Mouse (Mus musculus) CH12.LX (cell line): Measurements from ENCODE around the gene Mbtps1.

ENCODE experiments used
- CTCF ChIP-seq, 2 experiments: IDR thresholded peaks in 1 of 2; conservative IDR thresholded peaks in 1 of 2; 2 replicates each; pipeline ENCODE4 v1.5.1; 2011 to 2012; ENCODE audit warnings: low read depth in 2 of 2, low read length in 2 of 2, improper control_type of control experiment in 1 of 2, inconsistent platforms in 1 of 2, mild to moderate bottlenecking in 1 of 2, moderate library complexity in 1 of 2
- KAT2A ChIP-seq: IDR thresholded peaks from 2 replicates; pipeline ENCODE4 v1.6.1; 2012; ENCODE audit warnings: low read length, improper control_type of control experiment, inconsistent platforms; ENCODE audit not compliant: insufficient replicate concordance
- MAFK ChIP-seq: IDR thresholded peaks from 2 replicates; pipeline ENCODE4 v1.6.1; 2011; ENCODE audit warnings: low read length, improper control_type of control experiment; ENCODE audit not compliant: insufficient replicate concordance
- POLR2A ChIP-seq: IDR thresholded peaks from 2 replicates; pipeline ENCODE4 v1.6.1; 2011; ENCODE audit warnings: low read depth, mild to moderate bottlenecking, improper control_type of control experiment, low read length

DNA sequence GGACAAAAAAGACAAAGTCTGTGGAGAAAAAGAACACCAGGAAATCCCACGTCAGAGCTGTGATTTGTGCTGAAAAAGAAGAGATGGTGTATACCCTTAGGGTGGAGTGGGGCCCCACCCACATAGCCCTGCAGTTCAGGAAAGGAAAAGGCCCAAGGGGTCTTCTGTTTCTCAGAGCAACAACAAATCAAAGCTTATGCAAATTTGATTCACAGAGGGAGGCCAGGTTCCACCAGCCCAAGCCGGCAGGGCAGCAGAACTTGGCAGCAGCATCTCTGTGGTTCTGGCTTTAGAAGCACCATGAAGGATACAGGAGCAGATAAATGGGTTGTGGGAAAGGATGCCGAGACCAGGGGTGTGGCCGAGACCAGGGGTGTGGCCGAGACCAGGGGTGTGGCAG, 79.9 kb downstream of the Mbtps1 start:
- TF ChIP-seq CTCF (conservative IDR thresholded peaks at IDR 0.05 in 1 of 2, IDR thresholded peaks at IDR 0.05 in 1 of 2; ENCODE audit: low read depth in 2 of 2, low read length in 2 of 2) (no peak), POLR2A (no peak), KAT2A (no peak), MAFK (no peak)
